ENCODE assay signal across 33 mouse cellular contexts in the genomic region with DNA sequence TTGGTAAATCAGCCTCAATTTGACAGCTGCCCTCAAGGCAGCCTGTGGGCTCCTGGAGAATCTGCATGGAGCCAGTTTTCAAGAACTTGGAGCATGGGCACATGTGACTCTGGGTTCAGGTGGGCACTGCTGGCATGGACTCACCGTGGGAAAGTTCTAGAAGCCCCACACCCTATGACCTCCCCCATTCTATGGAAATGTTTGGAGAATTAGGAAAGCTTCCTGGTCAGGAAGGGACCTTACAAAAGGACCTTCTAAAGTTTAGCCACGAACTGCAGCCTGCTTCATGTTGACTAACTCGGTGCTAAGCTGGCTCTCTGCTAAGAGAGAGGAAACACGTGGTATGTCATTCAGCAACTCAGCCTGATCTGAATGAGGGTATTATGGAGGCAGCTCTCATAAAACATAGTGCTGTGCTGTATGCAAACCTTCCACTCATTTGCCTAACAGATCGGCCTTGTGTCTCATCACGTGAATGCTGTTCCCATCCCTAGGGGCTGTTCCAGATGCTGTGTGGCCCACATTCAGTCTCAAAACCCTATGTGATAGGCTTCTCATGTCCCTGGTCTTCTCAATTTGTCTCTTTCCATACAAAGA. TPM values are rescaled to one million over a fixed set of nuclear protein-coding genes. Genes with fewer than 3 reads are reported as not detected.
DNase-seq lines count a peak whose midpoint lies in the region; ATAC-seq and TF ChIP-seq lines count a peak whose summit lies in the region.
"Had no signal": no experiment of that assay in that cellular context is flagged by ENCODE, and none has a peak within 500 bp of the region (broad histone marks: within the 10 kb centered on the region; RNA-seq: fewer than 3 reads in every experiment).

No protein-coding gene starts in this region.

- H3K4me2 ChIP-seq in hindbrain, postnatal 0 days (ENCODE audit: low read depth, low read length) = no peak overlapping the region
- H3K4me2 ChIP-seq in hindbrain, embryonic 16.5 days (ENCODE audit: low read length) = no peak overlapping the region
- H3K4me2 ChIP-seq: embryonic facial prominence, embryonic 13.5 days; heart, embryonic 13.5 days; hindbrain, embryonic 13.5 days; kidney, embryonic 15.5 days; lung, embryonic 15.5 days; midbrain, embryonic 15.5 days; neural tube, embryonic 15.5 days; stomach, embryonic 15.5 days had no signal

- no peak overlapping the region for H3K27ac ChIP-seq in hindbrain, postnatal 0 days
- no peak overlapping the region for H3K27ac ChIP-seq in hindbrain, embryonic 16.5 days (ENCODE audit: low read depth, low read length)
- H3K27ac ChIP-seq: embryonic facial prominence, embryonic 13.5 days; heart, embryonic 13.5 days; hindbrain, embryonic 13.5 days; kidney, embryonic 15.5 days; liver, embryonic 14.5 days; lung, embryonic 15.5 days; midbrain, embryonic 15.5 days; neural tube, embryonic 15.5 days; stomach, embryonic 15.5 days had no signal

- H3K4me3 ChIP-seq in hindbrain, postnatal 0 days (ENCODE audit: low read length) = no peak overlapping the region
- H3K4me3 ChIP-seq in hindbrain, embryonic 16.5 days (ENCODE audit: low read length) = no peak overlapping the region
- H3K4me3 ChIP-seq: embryonic facial prominence, embryonic 13.5 days; heart, embryonic 13.5 days; hindbrain, embryonic 13.5 days; kidney, embryonic 15.5 days; lung, embryonic 15.5 days; midbrain, embryonic 15.5 days; myocyte; neural tube, embryonic 15.5 days; stomach, embryonic 15.5 days had no signal

- H3K36me3 ChIP-seq in hindbrain, postnatal 0 days (ENCODE audit: insufficient read depth, low read length) = no peaks in the 10 kb centered on the region
- no peaks in the 10 kb centered on the region for H3K36me3 ChIP-seq in hindbrain, embryonic 16.5 days (ENCODE audit: control insufficient read depth, insufficient read depth, low read length)
- H3K36me3 ChIP-seq: embryonic facial prominence, embryonic 13.5 days; heart, embryonic 13.5 days; hindbrain, embryonic 13.5 days; kidney, embryonic 15.5 days; lung, embryonic 15.5 days; midbrain, embryonic 15.5 days; neural tube, embryonic 15.5 days; stomach, embryonic 15.5 days had no signal

- ATAC-seq in hindbrain, postnatal 0 days = 0 out of 2 replicates have a peak, but pooled peaks have one; percentile 40
- no peak for ATAC-seq in hindbrain, embryonic 16.5 days
- ATAC-seq: forebrain, embryonic 16.5 days; intestine, postnatal 0 days; midbrain, embryonic 15.5 days had no signal

- no peaks in the 10 kb centered on the region for H3K9me3 ChIP-seq in hindbrain, postnatal 0 days (ENCODE audit: low read length)
- H3K9me3 ChIP-seq in hindbrain, embryonic 16.5 days (ENCODE audit: control insufficient read depth, low read length) = no peaks in the 10 kb centered on the region
- H3K9me3 ChIP-seq: embryonic facial prominence, embryonic 13.5 days; hindbrain, embryonic 13.5 days; kidney, embryonic 15.5 days; lung, embryonic 15.5 days; midbrain, embryonic 15.5 days; neural tube, embryonic 15.5 days; stomach, embryonic 15.5 days had no signal

- TF ChIP-seq CTCF in hindbrain, postnatal 0 days (IDR thresholded peaks at IDR 0.05; ENCODE audit: low read depth) = no peak

- H3K27me3 ChIP-seq in hindbrain, postnatal 0 days (ENCODE audit: insufficient read depth, low read length) = no peaks in the 10 kb centered on the region
- no peaks in the 10 kb centered on the region for H3K27me3 ChIP-seq in hindbrain, embryonic 16.5 days (replicated peaks; ENCODE audit: control insufficient read depth, insufficient read depth, low read length)
- H3K27me3 ChIP-seq: embryonic facial prominence, embryonic 13.5 days; heart, embryonic 13.5 days; hindbrain, embryonic 13.5 days; kidney, embryonic 15.5 days; lung, embryonic 15.5 days; midbrain, embryonic 15.5 days; neural tube, embryonic 15.5 days; stomach, embryonic 15.5 days had no signal

- WGBS in hindbrain, postnatal 0 days = 68% methylated on average over 6 of the region's 6 CpGs
- WGBS in hindbrain, embryonic 16.5 days = 76% methylated on average over 6 of the region's 6 CpGs

- no peaks in the 10 kb centered on the region for H3K4me1 ChIP-seq in hindbrain, postnatal 0 days (ENCODE audit: insufficient read depth, low read length)
- H3K4me1 ChIP-seq in hindbrain, embryonic 16.5 days (ENCODE audit: control insufficient read depth, insufficient read depth, low read depth, low read length) = no peaks in the 10 kb centered on the region
- H3K4me1 ChIP-seq: heart, embryonic 13.5 days; hindbrain, embryonic 13.5 days; kidney, embryonic 15.5 days; lung, embryonic 15.5 days; midbrain, embryonic 15.5 days; neural tube, embryonic 15.5 days; stomach, embryonic 15.5 days had no signal

- DNase-seq in hindbrain, postnatal 0 days (ENCODE audit: low spot score) = no peak
- peak; percentile 55 for DNase-seq in CD4-positive, CD25-positive, alpha-beta regulatory T cell, adult 2 months (ENCODE audit: low read depth, low spot score)
- peak; percentile 40 for DNase-seq in induced T-regulatory cell, adult 2 months (ENCODE audit: low read depth)
- peak; percentile 58 for DNase-seq in thymus, postnatal 14 days
- DNase-seq in adrenal gland, postnatal 4 days (ENCODE audit: low spot score in 2 of 2) = no peak
- no peak for DNase-seq in gastrocnemius, postnatal 10 days
- DNase-seq: adrenal gland, postnatal 14 days; cerebellum, adult 2 months; right cerebral cortex, postnatal 14 days; spleen, adult 18-20 months had no signal

- no peak overlapping the region for H3K9ac ChIP-seq in hindbrain, postnatal 0 days (replicated peaks; ENCODE audit: low read length)
- H3K9ac ChIP-seq in hindbrain, embryonic 16.5 days (ENCODE audit: low read depth, low read length) = no peak overlapping the region
- H3K9ac ChIP-seq: embryonic facial prominence, embryonic 13.5 days; heart, embryonic 13.5 days; hindbrain, embryonic 13.5 days; kidney, embryonic 15.5 days; liver, embryonic 14.5 days; lung, embryonic 15.5 days; midbrain, embryonic 15.5 days; neural tube, embryonic 15.5 days; stomach, embryonic 15.5 days had no signal

RNA-seq across cellular contexts. Expression of gene Fam240a, which starts 7.2 kb away (rescaled TPM):
- not detected in 2 replicates for total RNA-seq in hindbrain, postnatal 0 days (2014; rRNA removed)
- not detected in 2 replicates for polyA plus RNA-seq in hindbrain, postnatal 0 days (2015; fragmentation: Nextera tagmentation; extraction: Ambion mirVana)
- not detected in 2 replicates for polyA plus RNA-seq in hindbrain, embryonic 16.5 days (2015; fragmentation: Nextera tagmentation; extraction: Ambion mirVana)
- not detected for total RNA-seq in adrenal gland, postnatal 4 days (2021)
- under 1 TPM in 1 of 2 experiments, not detected in 1; 0.99 TPM for total RNA-seq in gastrocnemius, postnatal 10 days (2021)
- total RNA-seq: adrenal gland, postnatal 14 days; heart, postnatal 25 days; layer of hippocampus, postnatal 10 days; left cerebral cortex, adult 8-10 months had no signal
- polyA plus RNA-seq: C2C12; cerebellum, adult 2 months; cortical plate, adult 2 months; embryonic facial prominence, embryonic 13.5 days; forebrain, embryonic 16.5 days; gonadal fat pad, adult 2 months; heart, embryonic 13.5 days; hindbrain, embryonic 13.5 days; intestine, postnatal 0 days; kidney, embryonic 15.5 days; large intestine, adult 2 months; limb, embryonic 11.5 days; liver, embryonic 14.5 days; lung, embryonic 15.5 days; midbrain, embryonic 15.5 days; myocyte; neural tube, embryonic 15.5 days; stomach, embryonic 15.5 days; urinary bladder, adult 2 months had no signal

RNA-seq across cellular contexts. Expression of gene Tmie, which starts 29.6 kb away (rescaled TPM):
- total RNA-seq in hindbrain, postnatal 0 days (2014; rRNA removed) = 5.7 and 6.8 TPM in 2 replicates
- polyA plus RNA-seq in hindbrain, postnatal 0 days (2015; fragmentation: Nextera tagmentation; extraction: Ambion mirVana) = 6.2 and 7.1 TPM in 2 replicates
- 5.2 and 6.2 TPM in 2 replicates for polyA plus RNA-seq in hindbrain, embryonic 16.5 days (2015; fragmentation: Nextera tagmentation; extraction: Ambion mirVana)
- 1 to 10 TPM; 1.9 to 3.5 TPM for total RNA-seq in adrenal gland, postnatal 4 days (2021)
- total RNA-seq in gastrocnemius, postnatal 10 days (2021) = under 1 TPM; 0.47 to 0.54 TPM
- polyA plus RNA-seq: C2C12 had no signal

RNA-seq across cellular contexts. Expression of gene Als2cl, which starts 29.8 kb away (rescaled TPM):
- 10.7 and 16.3 TPM in 2 replicates for total RNA-seq in hindbrain, postnatal 0 days (2014; rRNA removed)
- polyA plus RNA-seq in hindbrain, postnatal 0 days (2015; fragmentation: Nextera tagmentation; extraction: Ambion mirVana) = 2.2 and 2.5 TPM in 2 replicates
- 2.1 and 2.7 TPM in 2 replicates for polyA plus RNA-seq in hindbrain, embryonic 16.5 days (2015; fragmentation: Nextera tagmentation; extraction: Ambion mirVana)
- total RNA-seq in adrenal gland, postnatal 4 days (2021) = 10 to 100 TPM; 22.0 to 22.5 TPM
- total RNA-seq in gastrocnemius, postnatal 10 days (2021) = 1 to 10 TPM; 4.5 to 9.7 TPM

RNA-seq across cellular contexts. Expression of gene Tdgf1, which starts 36.5 kb away (rescaled TPM):
- 1.5 TPM in 1 of 2 replicates, not detected in the other for total RNA-seq in hindbrain, postnatal 0 days (2014; rRNA removed)
- polyA plus RNA-seq in hindbrain, postnatal 0 days (2015; fragmentation: Nextera tagmentation; extraction: Ambion mirVana) = 0.66 and 0.87 TPM in 2 replicates
- polyA plus RNA-seq in hindbrain, embryonic 16.5 days (2015; fragmentation: Nextera tagmentation; extraction: Ambion mirVana) = 0.20 and 0.28 TPM in 2 replicates
- under 1 TPM in 1 of 2 experiments, not detected in 1; 0.17 TPM for total RNA-seq in adrenal gland, postnatal 4 days (2021)
- total RNA-seq in gastrocnemius, postnatal 10 days (2021) = not detected
- total RNA-seq: adrenal gland, postnatal 14 days; gastrocnemius, adult 18-20 months; heart, postnatal 25 days; layer of hippocampus, postnatal 10 days had no signal
- polyA plus RNA-seq: C2C12; forebrain, embryonic 16.5 days; heart, embryonic 13.5 days; intestine, postnatal 0 days; kidney, embryonic 15.5 days; large intestine, adult 2 months; limb, embryonic 11.5 days; liver, embryonic 14.5 days; lung, embryonic 15.5 days; midbrain, embryonic 15.5 days; myocyte; stomach, embryonic 15.5 days; urinary bladder, adult 2 months had no signal

RNA-seq across cellular contexts. Expression of gene Lrrc2, which starts 41.9 kb away (rescaled TPM):
- 0.78 and 8.3 TPM in 2 replicates for total RNA-seq in hindbrain, postnatal 0 days (2014; rRNA removed)
- 1.3 and 2.6 TPM in 2 replicates for polyA plus RNA-seq in hindbrain, postnatal 0 days (2015; fragmentation: Nextera tagmentation; extraction: Ambion mirVana)
- 1.1 and 1.2 TPM in 2 replicates for polyA plus RNA-seq in hindbrain, embryonic 16.5 days (2015; fragmentation: Nextera tagmentation; extraction: Ambion mirVana)
- total RNA-seq in adrenal gland, postnatal 4 days (2021) = 1 to 10 TPM; 3.8 to 3.9 TPM
- 10 to 100 TPM; 10.6 to 13.7 TPM for total RNA-seq in gastrocnemius, postnatal 10 days (2021)
- polyA plus RNA-seq: stomach, embryonic 15.5 days had no signal

Comparison
In these comparisons a context has a peak if more than half of its experiments do, and no peak if none do; other contexts are left out.
1. DNase-seq: peak in CD4-positive, CD25-positive, alpha-beta regulatory T cell, adult 2 months (single experiment), induced T-regulatory cell, adult 2 months (single experiment) and thymus, postnatal 14 days (single experiment); none in hindbrain, postnatal 0 days (single experiment), adrenal gland, postnatal 4 days (0 of 2) and gastrocnemius, postnatal 10 days (single experiment).